8 mouse cellular contexts compared by ENCODE assay signal in genomic region chr4:62407730-62408582, GRCm38 (mm10). TPM values are rescaled to one million over a fixed set of nuclear protein-coding genes. Genes with fewer than 3 reads are reported as not detected.
DNase-seq lines count a peak whose midpoint lies in the region; ATAC-seq and TF ChIP-seq lines count a peak whose summit lies in the region.

No protein-coding gene starts in this region.

- peak overlapping the region; percentile 52 for H3K27ac ChIP-seq in bone marrow, adult 2 months (ENCODE audit: control insufficient read depth, insufficient read depth, low read depth, low read length, poor library complexity)
- peak overlapping the region; percentile 90 for H3K27ac ChIP-seq in embryonic facial prominence, embryonic 15.5 days (replicated peaks)
- H3K27ac ChIP-seq in heart, embryonic 12.5 days (ENCODE audit: poor library complexity, severe bottlenecking): peak overlapping the region; percentile 76
- peak overlapping the region; percentile 87 for H3K27ac ChIP-seq in kidney, embryonic 15.5 days
- H3K27ac ChIP-seq in midbrain, postnatal 0 days (ENCODE audit: low read depth, low read length): peak overlapping the region; percentile 74

- peak overlapping the region; percentile 49 for H3K4me2 ChIP-seq in embryonic facial prominence, embryonic 15.5 days (replicated peaks)
- peak overlapping the region; percentile 54 for H3K4me2 ChIP-seq in heart, embryonic 12.5 days
- H3K4me2 ChIP-seq in kidney, embryonic 15.5 days: peak overlapping the region; percentile 55
- H3K4me2 ChIP-seq in midbrain, postnatal 0 days (ENCODE audit: low read depth, low read length, poor library complexity, severe bottlenecking): peak overlapping the region; percentile 51

- under 1% methylated on average over 35 of the region's 35 CpGs for WGBS in bone marrow, adult 2 months
- under 1% methylated on average over 35 of the region's 35 CpGs for WGBS in embryonic facial prominence, embryonic 15.5 days
- under 1% methylated on average over 35 of the region's 35 CpGs for WGBS in heart, embryonic 12.5 days
- WGBS in kidney, embryonic 15.5 days: under 1% methylated on average over 35 of the region's 35 CpGs
- under 1% methylated on average over 35 of the region's 35 CpGs for WGBS in midbrain, postnatal 0 days

- H3K36me3 ChIP-seq in embryonic facial prominence, embryonic 15.5 days: peaks cover 25% of the 10 kb centered on the region
- peaks cover 34% of the 10 kb centered on the region for H3K36me3 ChIP-seq in heart, embryonic 12.5 days
- H3K36me3 ChIP-seq in kidney, embryonic 15.5 days: peaks cover 46% of the 10 kb centered on the region
- H3K36me3 ChIP-seq in midbrain, postnatal 0 days (ENCODE audit: insufficient read depth, low read length): peaks cover 14% of the 10 kb centered on the region

- DNase-seq in CD4-positive helper T cell, adult 2 months (ENCODE audit: low read depth, low spot score): peak; percentile 82
- DNase-seq in liver: peak; percentile 76
- peak; percentile 71 for DNase-seq in midbrain, postnatal 0 days (ENCODE audit: low spot score)
- peak; percentile 25 to 44 for DNase-seq in spleen, postnatal 14 days (ENCODE audit: low spot score in 2 of 2)

- H3K9me3 ChIP-seq in embryonic facial prominence, embryonic 15.5 days (replicated peaks): no peaks in the 10 kb centered on the region
- no peaks in the 10 kb centered on the region for H3K9me3 ChIP-seq in heart, embryonic 12.5 days (replicated peaks)
- H3K9me3 ChIP-seq in kidney, embryonic 15.5 days (replicated peaks): no peaks in the 10 kb centered on the region
- no peaks in the 10 kb centered on the region for H3K9me3 ChIP-seq in midbrain, postnatal 0 days (ENCODE audit: low read length)

- H3K27me3 ChIP-seq in embryonic facial prominence, embryonic 15.5 days: no peaks in the 10 kb centered on the region
- H3K27me3 ChIP-seq in heart, embryonic 12.5 days (replicated peaks): no peaks in the 10 kb centered on the region
- H3K27me3 ChIP-seq in kidney, embryonic 15.5 days: no peaks in the 10 kb centered on the region
- H3K27me3 ChIP-seq in midbrain, postnatal 0 days (ENCODE audit: insufficient read depth, low read length): no peaks in the 10 kb centered on the region

- no peaks in the 10 kb centered on the region for H3K4me1 ChIP-seq in bone marrow, adult 2 months (ENCODE audit: control insufficient read depth, insufficient read depth, low read length)
- peaks cover 29% of the 10 kb centered on the region for H3K4me1 ChIP-seq in embryonic facial prominence, embryonic 15.5 days
- H3K4me1 ChIP-seq in heart, embryonic 12.5 days (replicated peaks): peaks cover 28% of the 10 kb centered on the region
- peaks cover 31% of the 10 kb centered on the region for H3K4me1 ChIP-seq in kidney, embryonic 15.5 days
- H3K4me1 ChIP-seq in midbrain, postnatal 0 days (ENCODE audit: insufficient read depth, low read length): peaks cover 10% of the 10 kb centered on the region

- ATAC-seq in embryonic facial prominence, embryonic 15.5 days (ENCODE audit: insufficient number of reproducible peaks, low FRiP score, low TSS enrichment, low read depth): 0 out of 2 replicates have a peak, but pooled peaks have one; percentile 16
- peak; percentile 59 for ATAC-seq in heart, embryonic 12.5 days (ENCODE audit: insufficient number of reproducible peaks, low FRiP score)
- peak; percentile 60 for ATAC-seq in kidney, embryonic 15.5 days (replicated peaks; ENCODE audit: low FRiP score)
- ATAC-seq in midbrain, postnatal 0 days (ENCODE audit: low FRiP score): peak; percentile 63

- peak overlapping the region; percentile 90 for H3K4me3 ChIP-seq in bone marrow, adult 2 months (replicated peaks; ENCODE audit: control insufficient read depth, low read depth, low read length)
- peak overlapping the region; percentile 79 for H3K4me3 ChIP-seq in embryonic facial prominence, embryonic 15.5 days (replicated peaks)
- H3K4me3 ChIP-seq in heart, embryonic 12.5 days: peak overlapping the region; percentile 78
- peak overlapping the region; percentile 63 for H3K4me3 ChIP-seq in kidney, embryonic 15.5 days (replicated peaks)
- peak overlapping the region; percentile 87 for H3K4me3 ChIP-seq in midbrain, postnatal 0 days (ENCODE audit: low read depth, low read length)

- H3K9ac ChIP-seq in embryonic facial prominence, embryonic 15.5 days: peak overlapping the region; percentile 68
- H3K9ac ChIP-seq in heart, embryonic 12.5 days: peak overlapping the region; percentile 85
- H3K9ac ChIP-seq in kidney, embryonic 15.5 days: peak overlapping the region; percentile 78
- H3K9ac ChIP-seq in midbrain, postnatal 0 days (replicated peaks; ENCODE audit: low read length, poor library complexity, severe bottlenecking): peak overlapping the region; percentile 71

- peak; percentile 53 for TF ChIP-seq CTCF in bone marrow, adult 2 months (IDR thresholded peaks at IDR 0.05; ENCODE audit: control insufficient read depth, insufficient read depth, low read length)
- peak; percentile 69 for TF ChIP-seq CTCF in midbrain, postnatal 0 days (IDR thresholded peaks at IDR 0.05)

- no peak; the same call in 1 of the 2 replicates for TF ChIP-seq POLR2A in bone marrow, adult 2 months (IDR thresholded peaks at IDR 0.05; ENCODE audit: borderline replicate concordance, control insufficient read depth, low read depth, low read length)

RNA-seq across cellular contexts. Expression of gene Cdc26, which starts 0.5 kb away (rescaled TPM):
- polyA plus RNA-seq in bone marrow, adult 2 months (2011; ENCODE audit: insufficient read depth, insufficient read length, low replicate concordance, missing spikeins): 93.6 and 98.5 TPM in 2 replicates
- 149 and 153 TPM in 2 replicates for polyA plus RNA-seq in embryonic facial prominence, embryonic 15.5 days (2015; fragmentation: Nextera tagmentation; extraction: Ambion mirVana)
- polyA plus RNA-seq in heart, embryonic 12.5 days (2016; fragmentation: Nextera tagmentation; extraction: Ambion mirVana): 90.4 and 90.8 TPM in 2 replicates
- polyA plus RNA-seq in kidney, embryonic 15.5 days (2015; fragmentation: Nextera tagmentation; extraction: Ambion mirVana): 161 and 178 TPM in 2 replicates
- total RNA-seq in midbrain, postnatal 0 days (2014; rRNA removed): 41.2 and 62.1 TPM in 2 replicates
- 73.1 and 73.4 TPM in 2 replicates for polyA plus RNA-seq in midbrain, postnatal 0 days (2015; fragmentation: Nextera tagmentation; extraction: Ambion mirVana)

RNA-seq across cellular contexts. Expression of gene Prpf4, which starts 0.6 kb away (rescaled TPM):
- 7.3 and 13.7 TPM in 2 replicates for polyA plus RNA-seq in bone marrow, adult 2 months (2011; ENCODE audit: insufficient read depth, insufficient read length, low replicate concordance, missing spikeins)
- polyA plus RNA-seq in embryonic facial prominence, embryonic 15.5 days (2015; fragmentation: Nextera tagmentation; extraction: Ambion mirVana): 19.2 and 19.6 TPM in 2 replicates
- polyA plus RNA-seq in heart, embryonic 12.5 days (2016; fragmentation: Nextera tagmentation; extraction: Ambion mirVana): 14.9 and 15.3 TPM in 2 replicates
- polyA plus RNA-seq in kidney, embryonic 15.5 days (2015; fragmentation: Nextera tagmentation; extraction: Ambion mirVana): 23.5 and 24.9 TPM in 2 replicates
- total RNA-seq in midbrain, postnatal 0 days (2014; rRNA removed): 13.4 and 16.0 TPM in 2 replicates
- polyA plus RNA-seq in midbrain, postnatal 0 days (2015; fragmentation: Nextera tagmentation; extraction: Ambion mirVana): 12.8 TPM in 2 replicates

RNA-seq across cellular contexts. Expression of gene Rnf183, which starts 27.1 kb away (rescaled TPM):
- not detected in 2 replicates for polyA plus RNA-seq in bone marrow, adult 2 months (2011; ENCODE audit: insufficient read depth, insufficient read length, low replicate concordance, missing spikeins)
- polyA plus RNA-seq in embryonic facial prominence, embryonic 15.5 days (2015; fragmentation: Nextera tagmentation; extraction: Ambion mirVana): 0.41 TPM in 1 of 2 replicates, not detected in the other
- polyA plus RNA-seq in heart, embryonic 12.5 days (2016; fragmentation: Nextera tagmentation; extraction: Ambion mirVana): not detected in 2 replicates
- 0.29 and 0.35 TPM in 2 replicates for polyA plus RNA-seq in kidney, embryonic 15.5 days (2015; fragmentation: Nextera tagmentation; extraction: Ambion mirVana)
- total RNA-seq in midbrain, postnatal 0 days (2014; rRNA removed): 0.85 TPM in 1 of 2 replicates, not detected in the other
- 0.11 and 0.39 TPM in 2 replicates for polyA plus RNA-seq in midbrain, postnatal 0 days (2015; fragmentation: Nextera tagmentation; extraction: Ambion mirVana)

RNA-seq across cellular contexts. Expression of gene Slc31a1, which starts 47.4 kb away (rescaled TPM):
- polyA plus RNA-seq in bone marrow, adult 2 months (2011; ENCODE audit: insufficient read depth, insufficient read length, low replicate concordance, missing spikeins): 4.9 and 7.3 TPM in 2 replicates
- 49.3 and 53.2 TPM in 2 replicates for polyA plus RNA-seq in embryonic facial prominence, embryonic 15.5 days (2015; fragmentation: Nextera tagmentation; extraction: Ambion mirVana)
- polyA plus RNA-seq in heart, embryonic 12.5 days (2016; fragmentation: Nextera tagmentation; extraction: Ambion mirVana): 50.5 and 52.0 TPM in 2 replicates
- polyA plus RNA-seq in kidney, embryonic 15.5 days (2015; fragmentation: Nextera tagmentation; extraction: Ambion mirVana): 50.9 and 53.9 TPM in 2 replicates
- total RNA-seq in midbrain, postnatal 0 days (2014; rRNA removed): 15.0 and 21.7 TPM in 2 replicates
- polyA plus RNA-seq in midbrain, postnatal 0 days (2015; fragmentation: Nextera tagmentation; extraction: Ambion mirVana): 30.9 and 33.3 TPM in 2 replicates

RNA-seq across cellular contexts. Expression of gene Fkbp15, which starts 47.6 kb away (rescaled TPM):
- 13.2 and 32.9 TPM in 2 replicates for polyA plus RNA-seq in bone marrow, adult 2 months (2011; ENCODE audit: insufficient read depth, insufficient read length, low replicate concordance, missing spikeins)
- polyA plus RNA-seq in embryonic facial prominence, embryonic 15.5 days (2015; fragmentation: Nextera tagmentation; extraction: Ambion mirVana): 27.6 and 28.3 TPM in 2 replicates
- polyA plus RNA-seq in heart, embryonic 12.5 days (2016; fragmentation: Nextera tagmentation; extraction: Ambion mirVana): 18.2 and 19.6 TPM in 2 replicates
- 24.3 and 24.7 TPM in 2 replicates for polyA plus RNA-seq in kidney, embryonic 15.5 days (2015; fragmentation: Nextera tagmentation; extraction: Ambion mirVana)
- 34.3 and 37.5 TPM in 2 replicates for total RNA-seq in midbrain, postnatal 0 days (2014; rRNA removed)
- polyA plus RNA-seq in midbrain, postnatal 0 days (2015; fragmentation: Nextera tagmentation; extraction: Ambion mirVana): 19.8 and 20.2 TPM in 2 replicates

Comparison
In these comparisons a context has a peak if more than half of its experiments do, and no peak if none do; other contexts are left out.
1. Peak in every context shown above with its lines: DNase-seq, ATAC-seq, H3K4me3 ChIP-seq and H3K27ac ChIP-seq.